Mouse (Mus musculus) hindbrain, embryonic 11.5 days (tissue): Measurements from ENCODE around the gene Gm42791. TPM values are rescaled to one million over a fixed set of nuclear protein-coding genes. Genes with fewer than 3 reads are reported as not detected.

ENCODE experiments used
- ATAC-seq: fragments of 200-750 bp; cut with Nextera tagmentation; 2 replicates; pipeline ENCODE4 v1.8.0; 2017; ENCODE audit warnings: mild to moderate bottlenecking, moderate TSS enrichment, moderate library complexity; ENCODE audit not compliant: low FRiP score
- DNase-seq: peaks from one replicate; pipeline ENCODE4 v3.0.0-alpha.2; 2015; ENCODE audit warnings: low spot score
- H3K27ac ChIP-seq: fragments of 300-500 bp; sonication (generic); 2 replicates; pipeline ENCODE4 v1.5.1; 2014; ENCODE audit warnings: mild to moderate bottlenecking, low read depth, low read length
- H3K27me3 ChIP-seq: fragments of 300-500 bp; sonication (generic); 2 replicates; pipeline ENCODE4 v1.6.1; 2014; ENCODE audit warnings: mild to moderate bottlenecking, low read length, moderate library complexity, mixed read lengths; ENCODE audit not compliant: control insufficient read depth, insufficient read depth
- H3K36me3 ChIP-seq: fragments of 300-500 bp; sonication (generic); 2 replicates; pipeline ENCODE4 v1.6.1; 2014; ENCODE audit warnings: mild to moderate bottlenecking, low read length, moderate library complexity, mixed read lengths; ENCODE audit not compliant: control insufficient read depth, insufficient read depth
- H3K4me1 ChIP-seq: fragments of 300-500 bp; sonication (generic); replicated peaks from 2 replicates; pipeline ENCODE4 v1.6.1; 2014; ENCODE audit warnings: low read length, mixed read lengths; ENCODE audit not compliant: control insufficient read depth, insufficient read depth
- H3K4me2 ChIP-seq: fragments of 300-500 bp; sonication (generic); replicated peaks from 2 replicates; pipeline ENCODE4 v1.6.1; 2014; ENCODE audit warnings: mild to moderate bottlenecking, low read depth, low read length
- H3K4me3 ChIP-seq: fragments of 300-500 bp; sonication (generic); 2 replicates; pipeline ENCODE4 v1.5.1; 2014; ENCODE audit warnings: low read depth, low read length
- H3K9ac ChIP-seq: fragments of 300-500 bp; sonication (generic); 2 replicates; pipeline ENCODE4 v1.6.1; 2014; ENCODE audit warnings: low read depth, low read length
- H3K9me3 ChIP-seq: fragments of 300-500 bp; sonication (generic); 2 replicates; pipeline ENCODE4 v1.6.1; 2016; ENCODE audit warnings: low read length; ENCODE audit not compliant: control insufficient read depth
- WGBS: fragments of 180-500 bp; shearing (Covaris S2); extraction: QIAGEN DNeasy Blood & Tissue Kit; methylation state at CpG from one replicate; pipeline ENCODE4 v1.1.7; 2014; 5-methylcytosine and 5-hydroxymethylcytosine counted together
- polyA plus RNA-seq: library from polyadenylated mRNA; unstranded; fragments of >200 nt; fragmentation: Nextera tagmentation; extraction: Ambion mirVana; gene quantifications from 2 replicates; pipeline ENCODE4 v1.2.1, GENCODE M21; 2014

The Gm42791 gene
- polyA plus RNA-seq, 1 experiment from 2014 or later = not detected

- WGBS = 77% methylated on average over 18 of the region's 18 CpGs
- H3K4me2 ChIP-seq = no peak overlapping the region
- no peaks in the 10 kb centered on the region for H3K27me3 ChIP-seq
- ATAC-seq = no peak
- H3K4me3 ChIP-seq = no peak overlapping the region
- H3K36me3 ChIP-seq = no peaks in the 10 kb centered on the region
- no peaks in the 10 kb centered on the region for H3K9me3 ChIP-seq
- no peaks in the 10 kb centered on the region for H3K4me1 ChIP-seq
- H3K9ac ChIP-seq = no peak overlapping the region
- H3K27ac ChIP-seq = no peak overlapping the region
- no peak for DNase-seq
Measured at GRCm38 (mm10) chr5:148978458-148979165, 16.3 kb downstream of the Gm42791 start.

- ATAC-seq (no peak), DNase-seq (no peak)
- Histone ChIP-seq H3K4me1 (0 out of 2 replicates have a peak, but pooled peaks cover 3% of the 10 kb centered on the region), H3K9me3 (no peaks in the 10 kb centered on the region), H3K27me3 (no peaks in the 10 kb centered on the region), H3K9ac (no peak overlapping the region), H3K4me3 (no peak overlapping the region), H3K4me2 (no peak overlapping the region), H3K27ac (no peak overlapping the region), H3K36me3 (no peaks in the 10 kb centered on the region)
- 45% methylated on average over 14 of the region's 14 CpGs for WGBS
Measured at GRCm38 (mm10) chr5:148977698-148978457, 17.1 kb downstream of the Gm42791 start.

DNA sequence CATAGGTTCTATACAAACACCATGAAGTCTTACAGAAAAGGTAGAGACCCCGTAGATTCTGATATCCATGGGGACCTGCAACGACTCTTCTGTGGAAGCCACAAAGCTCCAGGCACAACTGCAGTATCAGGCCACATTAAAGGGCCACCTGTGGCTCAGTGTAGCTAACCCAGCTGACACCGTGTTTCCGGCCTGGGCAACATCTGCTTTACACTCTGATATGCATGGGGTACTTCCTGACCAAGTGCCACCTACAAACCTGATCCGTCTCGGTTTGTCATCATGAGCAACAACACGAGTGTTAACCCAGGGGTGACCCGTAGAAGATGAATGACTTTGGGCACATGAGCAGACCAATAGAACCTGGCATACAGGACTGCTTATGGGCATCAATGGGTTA lies 18.1 kb downstream of the Gm42791 start:
- Histone ChIP-seq H3K4me1 (0 out of 2 replicates have a peak, but pooled peaks cover 3% of the 10 kb centered on the region), H3K36me3 (no peaks in the 10 kb centered on the region), H3K27ac (no peak overlapping the region), H3K4me2 (no peak overlapping the region), H3K4me3 (no peak overlapping the region), H3K9ac (no peak overlapping the region), H3K27me3 (no peaks in the 10 kb centered on the region), H3K9me3 (no peaks in the 10 kb centered on the region)
- ATAC-seq = no peak
- WGBS = 79% methylated on average over 8 of the region's 8 CpGs
- DNase-seq = no peak

DNA sequence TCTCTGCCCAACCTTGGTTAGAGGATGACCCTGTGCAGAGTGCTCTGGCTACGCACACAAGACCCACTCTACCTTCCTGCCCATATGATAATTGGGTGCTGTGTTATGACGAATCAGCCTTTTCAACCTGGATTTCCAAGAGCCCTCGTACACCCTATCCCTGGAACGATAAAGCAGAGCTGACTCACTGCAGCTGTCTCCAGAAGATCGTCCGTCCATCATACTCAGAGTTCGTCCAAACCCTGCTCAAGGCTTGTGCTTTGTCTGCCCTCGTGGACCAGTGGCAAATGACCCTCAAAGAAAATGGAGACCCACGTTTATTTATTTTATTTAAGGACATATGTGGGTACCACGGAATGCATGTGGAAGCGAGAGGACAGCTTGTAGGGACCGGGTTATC lies 19.9 kb downstream of the Gm42791 start:
- Histone ChIP-seq H3K4me2 (no peak overlapping the region), H3K9me3 (no peaks in the 10 kb centered on the region), H3K9ac (no peak overlapping the region), H3K4me3 (no peak overlapping the region), H3K36me3 (no peaks in the 10 kb centered on the region), H3K27me3 (no peaks in the 10 kb centered on the region), H3K27ac (no peak overlapping the region), H3K4me1 (0 out of 2 replicates have a peak, but pooled peaks cover 3% of the 10 kb centered on the region)
- 90% methylated on average over 12 of the region's 12 CpGs for WGBS
- ATAC-seq (no peak), DNase-seq (no peak)

DNA sequence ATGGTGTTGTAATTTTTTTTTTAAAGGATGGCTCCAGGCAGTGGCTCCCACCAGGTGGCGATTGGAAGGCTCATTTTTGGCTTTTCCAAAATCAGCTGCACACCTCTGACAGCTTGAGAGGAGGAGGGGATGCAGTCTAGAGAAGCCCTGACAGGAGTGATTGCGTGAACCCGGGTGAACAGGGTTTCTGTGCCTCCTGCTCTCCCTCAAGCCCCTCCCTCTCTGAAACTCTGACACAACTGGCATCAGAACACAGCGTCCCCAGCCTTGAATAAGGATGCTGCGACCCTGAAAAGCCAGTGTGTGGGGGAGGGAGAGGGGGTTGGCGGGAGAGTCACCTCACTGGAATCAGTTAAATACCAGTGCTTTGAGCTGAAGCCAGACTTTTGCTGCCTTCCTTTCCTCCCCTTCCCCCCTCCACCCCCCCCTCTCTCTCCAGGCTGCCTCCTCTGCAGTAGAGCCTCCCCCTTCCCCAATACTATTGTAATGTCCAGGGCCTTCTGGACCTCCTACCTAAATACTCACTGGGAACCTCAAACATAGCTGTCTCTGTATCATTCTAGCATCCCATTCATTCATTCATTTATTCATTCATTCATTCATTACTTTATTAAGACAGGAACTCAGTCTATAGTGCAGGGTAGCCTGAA lies 21.8 kb downstream of the Gm42791 start:
- H3K4me2 ChIP-seq = no peak overlapping the region
- no peak overlapping the region for H3K4me3 ChIP-seq
- WGBS = 11% methylated on average over 6 of the region's 6 CpGs
- H3K27me3 ChIP-seq = no peaks in the 10 kb centered on the region
- H3K4me1 ChIP-seq = 0 out of 2 replicates have a peak, but pooled peaks cover 3% of the 10 kb centered on the region
- no peak for DNase-seq
- no peak overlapping the region for H3K9ac ChIP-seq
- H3K27ac ChIP-seq = no peak overlapping the region
- H3K36me3 ChIP-seq = no peaks in the 10 kb centered on the region
- ATAC-seq = no peak
- no peaks in the 10 kb centered on the region for H3K9me3 ChIP-seq

GRCm38 (mm10) chr5:148972167-148972566 lies 22.8 kb downstream of the Gm42791 start:
- H3K4me3 ChIP-seq = no peak overlapping the region
- no peaks in the 10 kb centered on the region for H3K36me3 ChIP-seq
- no peak overlapping the region for H3K4me2 ChIP-seq
- WGBS = 92% methylated on average over 8 of the region's 8 CpGs
- H3K4me1 ChIP-seq = 0 out of 2 replicates have a peak, but pooled peaks cover 3% of the 10 kb centered on the region
- no peak for ATAC-seq
- H3K9me3 ChIP-seq = no peaks in the 10 kb centered on the region
- H3K27me3 ChIP-seq = no peaks in the 10 kb centered on the region
- H3K27ac ChIP-seq = no peak overlapping the region
- H3K9ac ChIP-seq = no peak overlapping the region
- DNase-seq = no peak

- Histone ChIP-seq H3K27ac (no peak overlapping the region), H3K27me3 (no peaks in the 10 kb centered on the region), H3K4me2 (no peak overlapping the region)
Measured at GRCm38 (mm10) chr5:148969648-148970047, 25.3 kb downstream of the Gm42791 start.

DNA sequence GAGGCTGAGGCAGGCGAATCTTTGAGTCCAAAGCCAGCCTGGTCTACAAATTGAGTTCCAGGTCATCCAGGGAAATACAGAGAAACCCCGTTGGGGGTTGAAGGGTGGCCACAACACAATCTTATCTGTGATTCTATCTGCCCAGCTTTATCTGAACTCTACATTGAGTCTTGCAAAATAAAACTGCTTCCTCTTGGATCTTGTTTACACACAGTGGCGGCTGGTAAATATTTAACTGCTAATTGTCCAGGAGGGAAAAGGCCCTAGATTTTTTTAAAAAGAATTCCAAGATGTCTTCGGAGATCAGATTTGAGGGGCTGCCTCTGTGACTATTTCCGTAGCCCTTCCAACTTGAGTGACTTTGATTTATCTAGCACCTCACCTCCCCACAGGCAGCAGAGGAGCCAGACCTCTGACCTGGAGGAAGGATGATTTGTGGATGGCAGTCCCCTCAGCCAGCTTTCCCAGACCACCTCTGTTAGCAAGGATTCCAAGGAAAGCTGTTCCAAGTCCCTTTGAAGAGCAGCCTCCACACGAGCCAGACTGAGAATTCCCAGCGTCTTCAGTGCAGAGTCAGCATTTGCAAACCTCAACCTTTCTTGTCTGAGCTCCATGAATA lies 25.9 kb downstream of the Gm42791 start:
- Histone ChIP-seq H3K4me2 (no peak overlapping the region), H3K9me3 (no peaks in the 10 kb centered on the region), H3K36me3 (no peaks in the 10 kb centered on the region), H3K27me3 (no peaks in the 10 kb centered on the region), H3K27ac (no peak overlapping the region), H3K9ac (no peak overlapping the region), H3K4me1 (0 out of 2 replicates have a peak, but pooled peaks cover 3% of the 10 kb centered on the region), H3K4me3 (no peak overlapping the region)
- WGBS = 67% methylated on average over 7 of the region's 7 CpGs
- DNase-seq = no peak
- no peak for ATAC-seq

More at GRCm38 (mm10) chr5:148969648-148970047, 25.3 kb downstream of the Gm42791 start:
- H3K9ac ChIP-seq = no peak overlapping the region
- no peaks in the 10 kb centered on the region for H3K9me3 ChIP-seq
- H3K36me3 ChIP-seq = no peaks in the 10 kb centered on the region
- no peak for ATAC-seq
- 0 out of 2 replicates have a peak, but pooled peaks cover 3% of the 10 kb centered on the region for H3K4me1 ChIP-seq
- no peak overlapping the region for H3K4me3 ChIP-seq
- DNase-seq = no peak
- WGBS = 59% methylated on average over 9 of the region's 9 CpGs
